Mouse (Mus musculus) spleen, adult 2 months (tissue): ENCODE measurements around the gene Ciart. TPM values are rescaled to one million over a fixed set of nuclear protein-coding genes. Genes with fewer than 3 reads are reported as not detected.

Source experiments
- DNase-seq, 2 experiments: peaks; one replicate each; pipeline versions ENCODE4 v3.0.0 to v3.0.0-alpha.2; 2012 to 2021; ENCODE audit warnings: low spot score in 2 of 2, low read depth in 1 of 2
- H3K27ac ChIP-seq: fragments of 200-500 bp; 2 replicates; pipeline ENCODE4 v1.5.1; 2012; ENCODE audit warnings: low read length, inconsistent platforms; ENCODE audit not compliant: insufficient read depth
- H3K27me3 ChIP-seq: fragments of 200-500 bp; 2 replicates; pipeline ENCODE4 v1.6.1; 2012; ENCODE audit warnings: mild to moderate bottlenecking, moderate library complexity, low read length, inconsistent platforms; ENCODE audit not compliant: control insufficient read depth, insufficient read depth
- H3K36me3 ChIP-seq: fragments of 200-500 bp; 2 replicates; pipeline ENCODE4 v1.6.1; 2012; ENCODE audit warnings: mild to moderate bottlenecking, low read length, inconsistent platforms; ENCODE audit not compliant: control insufficient read depth, insufficient read depth
- H3K4me1 ChIP-seq: fragments of 200-500 bp; 2 replicates; pipeline ENCODE4 v1.6.1; 2011; ENCODE audit warnings: inconsistent platforms; ENCODE audit not compliant: control insufficient read depth, insufficient read depth, insufficient read length
- H3K4me3 ChIP-seq: fragments of 200-500 bp; 2 replicates; pipeline ENCODE4 v1.5.1; 2011; ENCODE audit warnings: mild to moderate bottlenecking, inconsistent platforms; ENCODE audit not compliant: insufficient read depth, insufficient read length; ENCODE audit errors: extremely low read depth
- CTCF ChIP-seq: fragments of 200-500 bp; IDR thresholded peaks from 2 replicates; pipeline ENCODE4 v1.5.1; 2011; ENCODE audit warnings: mild to moderate bottlenecking, inconsistent platforms; ENCODE audit not compliant: insufficient read depth, insufficient read length, insufficient replicate concordance; ENCODE audit errors: extremely low read depth
- POLR2A ChIP-seq: fragments of 200-500 bp; IDR thresholded peaks from 2 replicates; pipeline ENCODE4 v1.6.1; 2011; ENCODE audit warnings: low read depth, low read length, inconsistent platforms
- WGBS: fragments of 180-500 bp; shearing (Covaris S2); methylation state at CpG from one replicate; pipeline ENCODE4 v1.1.7; 2018; 5-methylcytosine and 5-hydroxymethylcytosine counted together
- polyA plus RNA-seq: library from polyadenylated mRNA; depleted of rRNA; stranded (reverse); fragments of >200 nt; gene quantifications from 2 replicates; pipeline ENCODE4 v1.2.3, GENCODE M21; 2012

Gene Ciart
- polyA plus RNA-seq, 1 experiment: 3.8 TPM

DNA sequence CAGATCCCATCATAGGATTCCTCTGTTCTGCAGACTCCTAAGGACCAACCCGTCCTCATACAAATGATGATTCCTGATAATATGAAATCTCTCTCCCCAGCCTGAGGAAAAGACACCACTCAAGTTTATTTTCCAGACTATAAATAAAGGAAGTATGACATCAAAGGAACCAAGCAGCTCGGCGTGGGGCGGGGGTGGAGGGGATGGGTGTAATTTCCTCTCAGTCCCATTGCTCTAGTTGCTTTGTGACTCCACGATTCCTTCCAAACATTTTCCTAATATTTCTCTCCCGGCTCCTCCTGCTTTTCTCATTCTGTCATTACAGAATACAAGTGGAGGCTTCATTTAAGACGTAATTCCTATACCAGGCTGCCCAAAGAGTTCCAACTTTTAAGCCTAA, 11.1 kb upstream of the Ciart start:
- WGBS: 8% methylated on average over 7 of the region's 7 CpGs
- peak overlapping the region; percentile 71 for H3K27ac ChIP-seq
- H3K4me1 ChIP-seq: peaks cover 14% of the 10 kb centered on the region; the same call in 1 of the 2 replicates
- no peaks in the 10 kb centered on the region for H3K27me3 ChIP-seq
- TF ChIP-seq POLR2A (no peak), CTCF (no peak)
- 0 out of 2 replicates have a peak, but pooled peaks cover 1% of the 10 kb centered on the region for H3K36me3 ChIP-seq
- H3K4me3 ChIP-seq: 0 out of 2 replicates have a peak overlapping the region, but pooled peaks have one; percentile 32
- DNase-seq: no peak

DNA sequence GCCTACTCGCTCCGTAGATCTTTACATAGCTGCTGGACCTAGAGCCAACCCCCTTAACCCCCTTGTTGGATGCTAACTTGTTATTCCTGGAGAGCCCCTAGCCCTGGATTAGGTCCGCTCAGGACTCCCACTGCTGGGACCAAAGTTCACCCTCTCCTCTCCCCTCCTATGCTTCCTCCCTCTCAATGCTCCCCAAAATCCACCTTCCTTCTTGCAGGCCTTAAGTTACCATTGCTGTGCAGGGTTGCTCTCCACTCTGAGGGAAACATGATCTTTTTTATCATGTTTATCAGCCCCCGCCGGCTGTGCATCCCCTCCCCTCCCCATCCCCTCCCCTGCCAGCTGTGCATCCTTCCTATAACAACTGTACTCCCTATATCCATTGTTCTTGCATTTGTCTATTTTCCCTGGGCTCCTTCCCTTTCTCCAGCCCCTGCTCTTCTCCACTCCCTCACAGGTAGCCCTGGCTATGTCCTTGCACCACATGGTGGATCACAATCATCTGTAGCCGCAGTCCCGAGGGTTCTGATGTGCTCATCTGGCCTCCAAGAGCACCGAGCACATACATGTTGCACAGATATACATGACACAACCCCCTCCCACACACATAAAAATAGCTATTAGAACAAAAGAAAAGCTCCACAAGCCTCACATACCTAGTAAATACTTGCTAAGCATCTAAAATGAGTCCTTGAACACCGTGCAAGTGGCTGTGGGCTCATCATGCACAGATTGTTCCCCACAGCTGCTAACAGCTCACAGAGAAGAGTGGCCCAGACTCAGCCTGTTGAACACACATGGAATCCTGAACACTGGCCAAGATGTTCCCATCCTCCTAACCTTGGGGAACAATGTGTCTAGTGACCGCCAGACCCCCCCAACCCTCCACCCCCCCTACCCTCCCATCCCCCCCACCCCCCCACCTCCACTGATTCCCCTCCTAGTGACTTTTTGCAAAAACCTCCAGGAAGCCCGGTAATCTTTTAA, 10.3 kb upstream of the Ciart start:
- H3K4me1 ChIP-seq: peaks cover 14% of the 10 kb centered on the region; the same call in 1 of the 2 replicates
- H3K27ac ChIP-seq: peak overlapping the region; percentile 88
- no peaks in the 10 kb centered on the region for H3K27me3 ChIP-seq
- no peak for DNase-seq
- peaks cover 5% of the 10 kb centered on the region for H3K36me3 ChIP-seq
- TF ChIP-seq POLR2A (no peak), CTCF (no peak)
- H3K4me3 ChIP-seq: peak overlapping the region; percentile 62; the same call in 1 of the 2 replicates
- WGBS: 33% methylated on average over 11 of the region's 11 CpGs

DNA sequence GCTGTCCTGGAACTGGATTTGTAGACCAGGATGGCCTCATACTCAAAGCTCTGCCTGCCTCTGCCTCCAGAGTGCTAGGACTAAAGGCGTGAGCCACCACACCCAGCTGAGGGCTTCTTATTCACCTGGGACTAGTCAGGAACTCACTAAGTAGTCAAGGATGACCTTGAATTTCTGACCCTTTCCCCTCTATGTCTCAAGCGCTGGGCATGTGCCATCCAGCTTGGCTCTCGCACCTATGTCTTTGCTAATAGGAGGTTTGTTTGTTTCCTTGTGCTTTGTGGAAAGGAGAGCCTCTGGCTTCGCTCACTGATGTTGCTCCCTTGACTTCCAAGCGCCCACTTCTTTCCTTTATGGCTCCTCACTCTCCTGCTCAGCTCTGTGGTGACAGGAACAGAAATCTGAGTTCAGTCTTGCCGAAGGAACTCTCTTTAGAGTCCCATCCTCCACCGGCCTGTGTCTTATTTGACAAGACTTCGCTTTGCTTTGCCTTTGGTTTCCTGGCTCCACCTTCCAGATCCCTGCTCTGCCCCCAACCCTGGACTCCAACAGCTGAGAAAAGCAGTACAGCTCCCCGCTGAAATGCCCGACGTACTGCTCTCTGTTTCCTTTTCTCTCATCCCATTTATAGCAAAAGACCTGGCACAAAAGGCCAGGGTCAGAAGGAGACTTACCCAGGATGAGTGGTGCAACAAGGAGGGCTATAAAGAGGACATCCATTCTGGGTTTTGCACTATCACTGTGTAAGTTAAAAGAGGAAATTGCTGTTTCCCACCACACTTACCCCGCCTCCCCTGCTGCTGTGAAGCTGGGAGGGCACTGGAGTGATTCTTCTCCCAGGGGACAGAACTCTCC, 9.4 kb upstream of the Ciart start, which contains the start of gene BC028528:
TSS of gene BC028528 (minus strand) at position 795 of the 855 bp plus-strand sequence.
- H3K27ac ChIP-seq: peak within 1 kb of the TSS; percentile 88
- peaks cover 7% of the 10 kb centered on the region for H3K36me3 ChIP-seq
- 10% methylated on average over 12 of the region's 12 CpGs for WGBS
- H3K4me1 ChIP-seq: peaks cover 14% of the 10 kb centered on the region; the same call in 1 of the 2 replicates
- H3K4me3 ChIP-seq: peak within 1 kb of the TSS; percentile 62
- TF ChIP-seq POLR2A: no peak
- TF ChIP-seq CTCF: no peak
- no peaks in the 10 kb centered on the region for H3K27me3 ChIP-seq
- DNase-seq: peak; percentile 73

DNA sequence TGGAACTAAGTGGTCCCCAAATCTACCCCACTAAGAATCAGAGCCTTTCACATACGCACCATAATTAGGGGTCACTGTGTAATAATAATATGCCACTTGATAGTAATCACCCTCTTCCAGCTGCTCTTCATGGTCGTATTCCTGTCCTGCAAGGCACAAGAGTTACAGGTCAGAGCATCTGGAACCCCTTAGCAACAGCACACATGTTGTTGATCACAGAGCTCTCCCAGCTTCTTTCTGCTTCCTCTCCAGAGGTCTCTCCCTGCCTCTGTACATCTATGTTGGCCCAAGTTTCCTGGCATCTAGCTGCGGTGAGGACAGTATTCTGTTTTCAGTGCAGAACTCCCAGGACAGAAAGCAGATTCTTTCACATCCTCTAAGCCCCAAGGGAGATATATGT, 7.6 kb upstream of the Ciart start:
- no peaks in the 10 kb centered on the region for H3K27me3 ChIP-seq
- peaks cover 7% of the 10 kb centered on the region for H3K36me3 ChIP-seq
- 72% methylated on average over 3 of the region's 3 CpGs for WGBS
- no peak for DNase-seq
- no peak overlapping the region for H3K27ac ChIP-seq
- H3K4me1 ChIP-seq: peaks cover 14% of the 10 kb centered on the region; the same call in 1 of the 2 replicates
- TF ChIP-seq CTCF (no peak), POLR2A (no peak)
- H3K4me3 ChIP-seq: no peak overlapping the region

DNA sequence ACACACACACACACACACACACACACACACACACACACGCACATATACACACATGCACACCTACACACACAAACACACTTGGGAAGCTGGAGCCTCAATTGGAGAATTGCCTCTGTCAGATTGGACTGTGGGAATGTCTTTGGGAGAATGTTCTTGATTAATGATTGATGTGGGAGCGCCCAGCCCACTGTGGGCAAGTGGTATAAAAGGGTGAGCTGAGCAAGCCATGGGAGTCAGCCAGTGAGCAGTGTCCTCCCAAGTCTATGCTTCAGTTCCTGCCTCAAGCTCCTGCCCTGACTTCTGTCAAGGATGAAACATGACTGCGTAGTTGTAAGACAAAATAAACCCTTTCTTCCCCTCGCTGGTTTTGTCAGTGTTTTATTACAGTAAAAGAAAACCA, 5.5 kb upstream of the Ciart start:
- H3K4me3 ChIP-seq: no peak overlapping the region
- H3K4me1 ChIP-seq: peaks cover 18% of the 10 kb centered on the region
- H3K36me3 ChIP-seq: peaks cover 7% of the 10 kb centered on the region
- WGBS: 89% methylated on average over 4 of the region's 4 CpGs
- H3K27ac ChIP-seq: no peak overlapping the region
- no peak for DNase-seq
- no peak for TF ChIP-seq POLR2A
- no peak for TF ChIP-seq CTCF
- H3K27me3 ChIP-seq: no peaks in the 10 kb centered on the region

DNA sequence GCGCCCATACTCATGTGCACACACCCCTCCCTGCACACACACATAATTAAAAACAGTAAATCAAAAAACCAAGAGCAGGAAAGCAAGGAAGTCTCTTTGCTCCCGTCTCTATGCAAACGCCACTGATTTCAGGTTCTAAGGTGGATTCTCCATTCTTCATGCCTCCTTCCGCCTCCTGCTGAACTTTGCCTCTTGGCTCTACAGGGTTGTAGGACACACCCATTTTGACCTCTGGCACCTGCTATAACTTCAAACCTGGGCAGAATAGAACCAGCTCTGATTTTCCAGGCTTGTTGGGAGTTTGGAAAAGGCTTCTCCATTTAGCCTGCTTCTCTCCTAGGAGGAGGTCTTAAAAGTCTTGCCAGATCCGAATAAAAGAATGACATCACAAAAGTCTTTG, 2.3 kb upstream of the Ciart start:
- no peak overlapping the region for H3K27ac ChIP-seq

More for the DNA sequence above, 2.3 kb upstream of the Ciart start:
- Histone ChIP-seq H3K4me3 (no peak overlapping the region), H3K36me3 (peaks cover 7% of the 10 kb centered on the region), H3K27me3 (no peaks in the 10 kb centered on the region), H3K4me1 (peaks cover 8% of the 10 kb centered on the region)
- no peak for DNase-seq
- 90% methylated on average over 5 of the region's 5 CpGs for WGBS
- TF ChIP-seq CTCF (no peak), POLR2A (no peak)
